Mouse (Mus musculus) limb, embryonic 12.5 days (tissue): ENCODE measurements around the gene C2cd4c. TPM values are rescaled to one million over a fixed set of nuclear protein-coding genes. Genes with fewer than 3 reads are reported as not detected.

Experiments
- ATAC-seq: fragments of 200-750 bp; cut with Nextera tagmentation; 2 replicates; pipeline ENCODE4 v1.8.0; 2017; ENCODE audit warnings: low read depth, moderate TSS enrichment; ENCODE audit not compliant: insufficient number of reproducible peaks, insufficient read depth, low FRiP score, low TSS enrichment
- H3K27ac ChIP-seq: fragments of 300-500 bp; sonication (generic); 2 replicates; pipeline ENCODE4 v1.5.1; 2016; ENCODE audit warnings: mild to moderate bottlenecking, moderate library complexity
- H3K27me3 ChIP-seq: fragments of 300-500 bp; sonication (generic); 2 replicates; pipeline ENCODE4 v1.6.1; 2016; ENCODE audit warnings: mild to moderate bottlenecking, moderate library complexity
- H3K36me3 ChIP-seq: fragments of 300-500 bp; sonication (generic); 2 replicates; pipeline ENCODE4 v1.6.1; 2016; ENCODE audit warnings: mild to moderate bottlenecking, moderate library complexity
- H3K4me1 ChIP-seq: fragments of 300-500 bp; sonication (generic); replicated peaks from 2 replicates; pipeline ENCODE4 v1.6.1; 2016
- H3K4me2 ChIP-seq: fragments of 300-500 bp; sonication (generic); 2 replicates; pipeline ENCODE4 v1.6.1; 2016; ENCODE audit warnings: mild to moderate bottlenecking, moderate library complexity
- H3K4me3 ChIP-seq: fragments of 300-500 bp; sonication (generic); replicated peaks from 2 replicates; pipeline ENCODE4 v1.5.1; 2016; ENCODE audit warnings: mild to moderate bottlenecking
- H3K9ac ChIP-seq: fragments of 300-500 bp; sonication (generic); replicated peaks from 2 replicates; pipeline ENCODE4 v1.6.1; 2016; ENCODE audit warnings: mild to moderate bottlenecking, moderate library complexity
- H3K9me3 ChIP-seq: fragments of 300-500 bp; sonication (generic); 2 replicates; pipeline ENCODE4 v1.6.1; 2016; ENCODE audit warnings: mild to moderate bottlenecking, moderate library complexity
- WGBS: fragments of 180-500 bp; shearing (Covaris S2); methylation state at CpG from one replicate; pipeline ENCODE4 v1.1.7; 2016; 5-methylcytosine and 5-hydroxymethylcytosine counted together
- polyA plus RNA-seq: library from polyadenylated mRNA; unstranded; fragments of >200 nt; fragmentation: Nextera tagmentation; extraction: Ambion mirVana; gene quantifications from 2 replicates; pipeline ENCODE4 v1.2.1, GENCODE M21; 2016

C2cd4c gene
- polyA plus RNA-seq, 1 experiment from 2014 or later, result not detected

- H3K4me3 ChIP-seq, result no peak overlapping the region; the same call in 1 of the 2 replicates
- ATAC-seq, result no peak
- H3K36me3 ChIP-seq, result no peaks in the 10 kb centered on the region
- peaks cover 45% of the 10 kb centered on the region for H3K27me3 ChIP-seq
- H3K9me3 ChIP-seq, result 0 out of 2 replicates have a peak, but pooled peaks cover 2% of the 10 kb centered on the region
- no peak overlapping the region for H3K27ac ChIP-seq
- peaks cover 28% of the 10 kb centered on the region for H3K4me1 ChIP-seq
- no peak overlapping the region for H3K9ac ChIP-seq
- 84% methylated on average over 8 of the region's 8 CpGs for WGBS
- H3K4me2 ChIP-seq, result peak overlapping the region; percentile 90; the same call in 1 of the 2 replicates
Measured at GRCm38 (mm10) chr10:79636287-79636686, 22.5 kb upstream of the C2cd4c start.

- Histone ChIP-seq H3K4me2 (no peak overlapping the region), H3K4me1 (peaks cover 11% of the 10 kb centered on the region), H3K9ac (no peak overlapping the region), H3K4me3 (no peak overlapping the region), H3K36me3 (no peaks in the 10 kb centered on the region), H3K9me3 (0 out of 2 replicates have a peak, but pooled peaks cover 2% of the 10 kb centered on the region), H3K27ac (no peak overlapping the region), H3K27me3 (peaks cover 18% of the 10 kb centered on the region)
- 85% methylated on average over 17 of the region's 17 CpGs for WGBS
- ATAC-seq, result no peak
Measured at GRCm38 (mm10) chr10:79633006-79633777, 19.4 kb upstream of the C2cd4c start.

- H3K4me3 ChIP-seq, result no peak overlapping the region
- no peaks in the 10 kb centered on the region for H3K36me3 ChIP-seq
- peaks cover 5% of the 10 kb centered on the region; the same call in 1 of the 2 replicates for H3K27me3 ChIP-seq
- H3K9me3 ChIP-seq, result 0 out of 2 replicates have a peak, but pooled peaks cover 2% of the 10 kb centered on the region
- H3K27ac ChIP-seq, result no peak overlapping the region
- H3K4me2 ChIP-seq, result no peak overlapping the region
- 85% methylated on average over 4 of the region's 4 CpGs for WGBS
- H3K9ac ChIP-seq, result no peak overlapping the region
- no peaks in the 10 kb centered on the region for H3K4me1 ChIP-seq
- no peak for ATAC-seq
Measured at GRCm38 (mm10) chr10:79631432-79631831, 17.6 kb upstream of the C2cd4c start.

GRCm38 (mm10) chr10:79628377-79628776, 14.6 kb upstream of the C2cd4c start:
- H3K27me3 ChIP-seq, result 0 out of 2 replicates have a peak, but pooled peaks cover 4% of the 10 kb centered on the region
- H3K4me2 ChIP-seq, result no peak overlapping the region
- no peak overlapping the region for H3K9ac ChIP-seq
- no peaks in the 10 kb centered on the region for H3K9me3 ChIP-seq
- H3K4me1 ChIP-seq, result no peaks in the 10 kb centered on the region
- H3K4me3 ChIP-seq, result no peak overlapping the region
- WGBS, result 87% methylated on average over 5 of the region's 5 CpGs
- no peaks in the 10 kb centered on the region for H3K36me3 ChIP-seq
- ATAC-seq, result no peak
- no peak overlapping the region for H3K27ac ChIP-seq

GRCm38 (mm10) chr10:79626156-79626555, 12.3 kb upstream of the C2cd4c start:
- no peaks in the 10 kb centered on the region for H3K36me3 ChIP-seq
- no peak for ATAC-seq
- WGBS, result 82% methylated on average over 10 of the region's 10 CpGs

GRCm38 (mm10) chr10:79625398-79625797, 11.6 kb upstream of the C2cd4c start:
- Histone ChIP-seq H3K27ac (no peak overlapping the region), H3K36me3 (no peaks in the 10 kb centered on the region), H3K4me3 (no peak overlapping the region), H3K27me3 (0 out of 2 replicates have a peak, but pooled peaks cover 4% of the 10 kb centered on the region), H3K9ac (no peak overlapping the region), H3K4me2 (no peak overlapping the region), H3K4me1 (no peaks in the 10 kb centered on the region), H3K9me3 (no peaks in the 10 kb centered on the region)
- WGBS, result 80% methylated on average over 9 of the region's 9 CpGs
- ATAC-seq, result no peak

More at GRCm38 (mm10) chr10:79626156-79626555, 12.3 kb upstream of the C2cd4c start:
- H3K4me1 ChIP-seq, result no peaks in the 10 kb centered on the region
- no peak overlapping the region for H3K27ac ChIP-seq
- no peak overlapping the region for H3K9ac ChIP-seq
- no peak overlapping the region for H3K4me2 ChIP-seq
- H3K9me3 ChIP-seq, result no peaks in the 10 kb centered on the region
- H3K4me3 ChIP-seq, result no peak overlapping the region
- H3K27me3 ChIP-seq, result 0 out of 2 replicates have a peak, but pooled peaks cover 4% of the 10 kb centered on the region

- no peak for ATAC-seq
- H3K27ac ChIP-seq, result no peak overlapping the region
- H3K4me1 ChIP-seq, result no peaks in the 10 kb centered on the region
- no peak overlapping the region for H3K4me3 ChIP-seq
- no peak overlapping the region for H3K9ac ChIP-seq
- H3K27me3 ChIP-seq, result 0 out of 2 replicates have a peak, but pooled peaks cover 4% of the 10 kb centered on the region
- H3K4me2 ChIP-seq, result no peak overlapping the region
- 71% methylated on average over 12 of the region's 12 CpGs for WGBS
- H3K36me3 ChIP-seq, result no peaks in the 10 kb centered on the region
- H3K9me3 ChIP-seq, result no peaks in the 10 kb centered on the region
Measured at GRCm38 (mm10) chr10:79623950-79624349, 10.1 kb upstream of the C2cd4c start.

- no peaks in the 10 kb centered on the region for H3K36me3 ChIP-seq
- peaks cover 44% of the 10 kb centered on the region for H3K27me3 ChIP-seq
- no peaks in the 10 kb centered on the region for H3K9me3 ChIP-seq
- H3K9ac ChIP-seq, result no peak overlapping the region
- 92% methylated on average over 5 of the region's 5 CpGs for WGBS
- ATAC-seq, result no peak
- H3K27ac ChIP-seq, result no peak overlapping the region
- H3K4me1 ChIP-seq, result peaks cover 22% of the 10 kb centered on the region
- no peak overlapping the region for H3K4me3 ChIP-seq
- H3K4me2 ChIP-seq, result no peak overlapping the region
Measured at GRCm38 (mm10) chr10:79616376-79616775, 2.6 kb upstream of the C2cd4c start.

GRCm38 (mm10) chr10:79615860-79616259, 2.0 kb upstream of the C2cd4c start:
- no peak overlapping the region for H3K4me3 ChIP-seq
- H3K9ac ChIP-seq, result no peak overlapping the region
- ATAC-seq, result no peak
- WGBS, result 17% methylated on average over 8 of the region's 8 CpGs
- no peak overlapping the region for H3K27ac ChIP-seq
- peaks cover 22% of the 10 kb centered on the region for H3K4me1 ChIP-seq
- peaks cover 49% of the 10 kb centered on the region for H3K27me3 ChIP-seq
- H3K9me3 ChIP-seq, result no peaks in the 10 kb centered on the region
- H3K36me3 ChIP-seq, result no peaks in the 10 kb centered on the region
- no peak overlapping the region for H3K4me2 ChIP-seq

GRCm38 (mm10) chr10:79614305-79614643, 449 bp upstream of the C2cd4c start:
- Histone ChIP-seq H3K36me3 (no peaks in the 10 kb centered on the region), H3K4me3 (peak overlapping the region; percentile 62), H3K9me3 (no peaks in the 10 kb centered on the region), H3K27me3 (peaks cover 65% of the 10 kb centered on the region), H3K4me2 (peak overlapping the region; percentile 95), H3K9ac (no peak overlapping the region; the same call in 1 of the 2 replicates), H3K4me1 (peaks cover 22% of the 10 kb centered on the region), H3K27ac (no peak overlapping the region)
- WGBS, result 86% methylated on average over 1 of the region's 1 CpGs
- peak; percentile 84; the same call in 1 of the 2 replicates for ATAC-seq

GRCm38 (mm10) chr10:79612192-79613135, 1.4 kb downstream of the C2cd4c start:
- peak overlapping the region; percentile 12; the same call in 1 of the 2 replicates for H3K9ac ChIP-seq
- H3K27ac ChIP-seq, result no peak overlapping the region
- WGBS, result 9% methylated on average over 51 of the region's 51 CpGs

More at GRCm38 (mm10) chr10:79612192-79613135, 1.4 kb downstream of the C2cd4c start:
- no peak for ATAC-seq
- peaks cover 25% of the 10 kb centered on the region for H3K4me1 ChIP-seq
- peak overlapping the region; percentile 62 for H3K4me3 ChIP-seq
- H3K36me3 ChIP-seq, result no peaks in the 10 kb centered on the region
- H3K27me3 ChIP-seq, result peaks cover 70% of the 10 kb centered on the region
- H3K4me2 ChIP-seq, result peak overlapping the region; percentile 47
- no peaks in the 10 kb centered on the region for H3K9me3 ChIP-seq
